Mouse (Mus musculus) cortical plate, adult 2 months (tissue): ENCODE measurements around the gene Amy2a2.
"Not testable (repeated sequence)": the region's sequence is repeated elsewhere in the genome, so short reads cannot be mapped to it uniquely, and the experiment has no call there.

Experiments used
- CTCF ChIP-seq: fragments of 200-500 bp; IDR thresholded peaks from 2 replicates; pipeline ENCODE4 v1.5.1; 2011; ENCODE audit warnings: mild to moderate bottlenecking, control low read depth, low read length; ENCODE audit not compliant: insufficient read depth; ENCODE audit errors: extremely low read depth
- POLR2A ChIP-seq: fragments of 200-500 bp; IDR thresholded peaks from 2 replicates; pipeline ENCODE4 v1.6.1; 2011; ENCODE audit warnings: mild to moderate bottlenecking, low read length, control low read depth; ENCODE audit not compliant: insufficient read depth; ENCODE audit errors: extremely low read depth

DNA sequence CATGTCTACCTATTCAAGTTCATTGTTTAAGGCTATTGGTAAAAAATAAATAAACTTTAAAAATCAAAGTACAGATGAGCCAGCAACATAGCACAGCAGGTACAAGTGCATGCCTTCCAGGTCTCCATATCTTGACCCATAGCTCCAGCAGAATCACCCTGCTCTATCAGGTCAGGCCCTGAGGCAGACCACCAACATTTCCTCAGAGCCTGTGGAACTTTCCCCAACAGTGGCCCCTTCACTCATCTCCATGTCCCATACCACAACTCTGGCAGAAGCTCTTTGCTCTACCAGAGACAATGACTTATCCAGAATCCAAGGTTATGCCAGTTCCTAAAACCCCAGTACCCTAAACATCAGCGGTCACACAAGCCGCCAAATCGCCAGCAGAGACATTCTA, 43.5 kb downstream of the Amy2a2 start:
- not testable (repeated sequence) for TF ChIP-seq CTCF, POLR2A
